Mouse (Mus musculus) gastrocnemius, postnatal 25 days (tissue): ENCODE measurements around the gene Vmn2r5. TPM values are rescaled to one million over a fixed set of nuclear protein-coding genes. Genes with fewer than 3 reads are reported as not detected.
"Not testable (repeated sequence)": the region's sequence is repeated elsewhere in the genome, so short reads cannot be mapped to it uniquely, and the experiment has no call there.

ENCODE experiments used
- DNase-seq: peaks from one replicate; pipeline ENCODE4 v3.0.0; 2022
- long read RNA-seq, 2 experiments: library from polyadenylated mRNA; stranded (forward); transcript quantifications; one replicate each; pipeline ENCODE4 v2.0.0; 2021
- total RNA-seq, 2 experiments: library from RNA; stranded (reverse); gene quantifications; 1 replicate in 1 of 2; 2 replicates in 1 of 2; pipeline ENCODE4 v1.2.3; 2021

Gene Vmn2r5
- not detected for total RNA-seq
- long read RNA-seq, experiment 1: 0 reads
- long read RNA-seq, experiment 2: 0 reads

DNA sequence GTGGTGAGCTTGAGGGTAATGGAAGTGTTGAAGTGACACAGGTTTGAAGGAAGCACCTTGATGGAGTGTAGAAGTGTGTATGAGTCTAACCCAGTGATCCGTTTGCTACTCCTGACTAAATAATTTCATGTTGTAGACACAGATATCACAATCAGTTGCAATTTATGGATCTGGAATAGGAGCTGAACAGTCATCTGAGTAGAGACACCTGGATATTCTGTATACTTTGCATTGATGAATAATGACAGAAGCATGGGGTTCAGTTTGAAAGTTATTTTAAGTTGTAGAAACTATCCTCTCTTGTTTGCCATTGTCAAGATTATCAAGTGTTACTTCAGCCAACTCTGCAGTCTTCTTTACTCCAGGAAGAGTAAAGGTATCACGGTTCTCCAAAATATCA is at the start of gene Vmn2r5:
Vmn2r5 (minus strand) TSS at position 101 of the 400 bp plus-strand sequence.
- not testable (repeated sequence) for DNase-seq

DNA sequence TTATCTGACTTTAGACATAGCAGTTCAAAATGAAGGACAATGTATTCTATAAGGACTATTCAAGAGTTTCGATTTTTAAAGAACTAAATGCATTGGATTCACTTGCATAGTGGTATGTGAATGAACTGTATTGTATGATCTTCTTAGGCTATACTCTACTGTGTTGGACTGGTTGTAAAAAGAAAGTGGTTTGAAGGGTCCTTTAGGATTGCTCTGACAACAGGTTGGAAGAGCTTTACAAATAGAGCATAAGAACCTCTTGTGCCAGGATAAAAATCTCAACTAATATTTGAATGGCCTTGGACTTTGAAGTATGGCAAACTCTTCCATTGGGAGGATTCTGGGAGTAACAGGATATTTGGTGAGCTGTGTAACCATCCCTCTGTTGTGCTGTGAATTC is 13.9 kb upstream of the Vmn2r5 start:
- not testable (repeated sequence) for DNase-seq

Other genes with a start within 250 kb of the Vmn2r5 start
- not detected for gene Vmn2r3, start 220.1 kb downstream of the Vmn2r5 start, total RNA-seq
- gene Vmn2r4, start 94.5 kb downstream of the Vmn2r5 start, total RNA-seq: not detected
- not detected for gene Vmn2r6, start 56.0 kb upstream of the Vmn2r5 start, total RNA-seq